Mouse (Mus musculus) NIH3T3 (cell line): Measurements from ENCODE around the gene Gm20696.

Experiments used
- DNase-seq: peaks from one replicate; pipeline ENCODE4 v3.0.0-alpha.2; 2012; ENCODE audit warnings: low read depth

The Gm20696 gene

GRCm38 (mm10) chr6:99665457-99666317 is 910 bp downstream of the Gm20696 start:
- DNase-seq, result no peak

GRCm38 (mm10) chr6:99663232-99663631 is 3.4 kb downstream of the Gm20696 start:
- DNase-seq, result no peak

GRCm38 (mm10) chr6:99660443-99660842 is 6.2 kb downstream of the Gm20696 start:
- no peak for DNase-seq

GRCm38 (mm10) chr6:99658586-99658985 is 8.0 kb downstream of the Gm20696 start:
- no peak for DNase-seq

GRCm38 (mm10) chr6:99656088-99656487 is 10.5 kb downstream of the Gm20696 start:
- no peak for DNase-seq

DNA sequence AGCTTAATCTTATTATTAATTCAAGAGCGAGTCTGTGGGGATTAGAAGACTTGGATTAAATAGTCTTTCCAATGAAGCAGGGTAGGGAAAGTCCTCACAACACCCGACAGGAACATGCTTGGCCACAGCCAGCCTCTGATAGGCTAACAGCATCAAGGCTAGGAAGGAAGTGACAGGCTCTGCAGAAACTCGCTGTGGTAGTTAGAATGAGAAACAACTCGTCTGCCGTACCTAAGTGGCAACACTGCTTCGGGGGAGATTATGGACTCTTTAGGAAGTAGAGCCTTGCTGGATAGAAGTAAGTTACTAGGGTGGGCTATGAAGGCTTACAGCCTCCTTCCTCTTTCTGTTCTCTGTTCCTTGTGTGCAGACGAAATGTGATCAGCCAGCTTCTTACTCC is 11.1 kb downstream of the Gm20696 start:
- DNase-seq, result no peak

GRCm38 (mm10) chr6:99654343-99654742 is 12.3 kb downstream of the Gm20696 start:
- DNase-seq, result no peak

DNA sequence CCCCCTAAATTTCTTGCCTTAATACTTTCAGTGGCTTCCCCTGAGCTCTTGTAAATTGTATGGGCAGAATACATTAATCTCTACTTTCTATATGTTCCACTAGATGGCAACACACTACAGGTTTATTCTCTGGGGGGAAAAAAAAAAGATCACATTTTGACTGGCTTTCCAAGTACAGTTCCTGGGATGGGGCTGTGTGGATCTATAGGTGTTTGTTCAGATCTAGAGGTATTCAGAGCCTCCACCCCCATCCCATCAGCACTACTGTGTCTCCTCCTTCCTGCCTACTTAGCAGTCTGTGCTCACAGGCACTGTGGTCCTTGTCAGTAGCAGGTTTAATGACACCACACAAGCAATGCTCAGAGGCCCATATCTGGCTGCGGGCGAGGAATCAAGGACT is 14.3 kb downstream of the Gm20696 start:
- peak; percentile 19 for DNase-seq

DNA sequence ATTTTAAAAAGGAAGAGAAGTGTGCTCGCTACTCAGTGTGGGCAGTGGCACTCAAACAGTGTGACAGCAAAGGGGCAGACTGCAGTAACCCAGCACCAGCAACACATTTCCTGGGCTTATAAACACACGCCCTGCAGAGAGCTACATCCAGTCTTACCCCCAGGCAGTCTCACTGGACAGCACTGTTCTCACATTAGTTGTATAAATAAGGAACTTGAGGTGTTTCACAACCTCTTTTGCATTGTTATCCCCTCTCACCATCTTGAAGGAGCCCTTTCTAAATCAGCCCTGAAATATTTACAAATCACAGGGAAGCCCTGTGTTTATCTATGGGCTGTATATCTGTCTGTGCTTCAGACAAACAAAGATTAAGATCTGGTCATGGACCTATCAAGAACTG is 17.3 kb downstream of the Gm20696 start:
- DNase-seq, result no peak

- no peak for DNase-seq
Observed at GRCm38 (mm10) chr6:99646344-99646743, 20.3 kb downstream of the Gm20696 start.

GRCm38 (mm10) chr6:99644876-99645275 is 21.7 kb downstream of the Gm20696 start:
- DNase-seq, result no peak

- no peak for DNase-seq
Observed at GRCm38 (mm10) chr6:99644386-99644785, 22.2 kb downstream of the Gm20696 start.

DNA sequence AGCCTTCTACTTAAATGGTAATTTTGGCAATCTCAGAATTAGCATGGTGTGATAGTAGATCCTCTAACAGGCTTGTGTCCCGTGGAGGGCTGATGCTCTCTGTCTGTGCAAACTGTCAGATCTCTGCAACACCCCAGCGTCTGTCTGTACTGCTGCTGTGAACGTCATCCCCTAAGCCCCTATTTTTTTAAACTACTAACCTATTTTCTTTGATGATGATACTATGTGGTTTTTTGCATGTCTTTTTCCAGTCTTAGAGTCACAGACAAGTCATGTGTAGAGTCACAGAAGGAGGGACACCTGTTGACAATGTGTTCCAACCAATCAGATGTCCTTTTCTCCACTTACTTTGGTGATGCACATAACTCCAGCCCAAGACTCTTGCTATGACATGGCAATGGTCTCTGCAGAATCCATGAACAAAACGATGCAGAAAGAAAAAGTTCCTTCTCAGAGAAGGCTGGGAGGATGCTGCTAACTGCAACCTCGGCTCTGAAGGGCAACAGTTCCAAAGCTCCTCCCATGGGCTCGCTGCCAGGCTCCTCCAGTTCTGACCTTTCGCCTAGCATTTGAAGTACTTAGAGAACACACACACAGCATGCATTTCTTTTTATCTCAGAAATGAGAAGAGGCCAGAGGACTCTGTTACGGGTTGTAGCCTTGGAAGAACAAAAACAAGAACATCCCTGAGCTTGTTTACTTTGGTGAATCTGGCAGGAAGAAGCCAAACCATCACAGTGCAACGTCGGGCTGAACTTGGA is 23.0 kb downstream of the Gm20696 start:
- peak; percentile 22 for DNase-seq

DNA sequence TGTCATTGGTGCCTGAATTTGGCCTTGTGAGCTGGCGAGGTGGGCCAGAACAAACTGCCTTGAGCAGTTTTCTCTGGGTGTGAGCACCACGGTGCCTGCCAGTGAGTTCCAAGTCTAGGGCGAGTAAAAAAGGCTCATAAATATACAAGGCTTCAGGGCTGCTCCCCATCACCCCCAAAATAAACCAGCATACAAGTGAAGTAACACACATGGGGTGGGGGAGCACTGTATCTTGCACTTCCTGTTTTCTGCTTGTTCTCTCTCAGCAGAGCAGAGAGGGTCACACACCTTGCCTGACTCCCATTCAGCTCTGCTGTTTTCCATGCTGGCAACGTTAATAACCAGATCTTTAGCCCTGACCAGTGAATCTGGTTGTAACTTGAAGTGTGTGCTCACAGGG is 29.1 kb downstream of the Gm20696 start:
- no peak for DNase-seq

DNA sequence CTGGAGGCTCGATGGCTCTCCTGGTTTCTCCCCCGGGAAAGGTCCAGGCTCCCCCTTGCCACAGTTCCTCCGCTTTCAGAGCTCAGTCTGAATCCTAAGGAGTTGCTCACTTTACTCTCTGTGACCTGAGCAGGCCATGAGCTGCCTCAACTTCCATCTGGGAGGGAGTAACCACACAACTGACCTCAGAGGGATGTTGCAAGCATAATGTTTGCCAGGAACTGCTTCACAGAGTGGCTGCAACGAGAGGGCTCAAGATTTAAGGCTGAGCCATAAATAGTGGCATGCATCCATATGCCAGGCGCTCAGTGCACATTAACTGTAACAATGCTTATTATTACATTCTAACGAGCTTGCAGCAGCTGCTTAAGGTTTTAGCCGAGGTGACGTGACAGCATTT is 29.8 kb downstream of the Gm20696 start:
- peak; percentile 6 for DNase-seq

DNA sequence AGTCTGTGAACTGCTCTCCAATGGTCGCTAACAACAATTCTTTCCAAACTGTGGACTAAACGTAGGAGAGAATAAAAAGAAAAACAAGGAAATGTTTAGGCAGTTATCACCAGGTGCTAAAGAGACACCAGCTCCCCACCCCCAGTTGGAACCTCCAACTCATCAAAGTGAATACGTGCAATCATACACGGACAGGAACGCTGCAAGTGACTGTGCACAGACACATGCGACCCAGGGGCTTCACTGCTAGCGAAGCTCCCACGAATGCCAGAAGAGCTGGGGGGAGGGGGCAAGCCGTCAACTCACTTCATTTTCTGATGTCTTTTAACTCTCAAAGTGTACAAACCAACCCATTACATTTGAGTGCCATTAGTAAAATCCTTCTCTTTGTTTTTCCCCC is 30.5 kb downstream of the Gm20696 start:
- DNase-seq, result no peak

DNA sequence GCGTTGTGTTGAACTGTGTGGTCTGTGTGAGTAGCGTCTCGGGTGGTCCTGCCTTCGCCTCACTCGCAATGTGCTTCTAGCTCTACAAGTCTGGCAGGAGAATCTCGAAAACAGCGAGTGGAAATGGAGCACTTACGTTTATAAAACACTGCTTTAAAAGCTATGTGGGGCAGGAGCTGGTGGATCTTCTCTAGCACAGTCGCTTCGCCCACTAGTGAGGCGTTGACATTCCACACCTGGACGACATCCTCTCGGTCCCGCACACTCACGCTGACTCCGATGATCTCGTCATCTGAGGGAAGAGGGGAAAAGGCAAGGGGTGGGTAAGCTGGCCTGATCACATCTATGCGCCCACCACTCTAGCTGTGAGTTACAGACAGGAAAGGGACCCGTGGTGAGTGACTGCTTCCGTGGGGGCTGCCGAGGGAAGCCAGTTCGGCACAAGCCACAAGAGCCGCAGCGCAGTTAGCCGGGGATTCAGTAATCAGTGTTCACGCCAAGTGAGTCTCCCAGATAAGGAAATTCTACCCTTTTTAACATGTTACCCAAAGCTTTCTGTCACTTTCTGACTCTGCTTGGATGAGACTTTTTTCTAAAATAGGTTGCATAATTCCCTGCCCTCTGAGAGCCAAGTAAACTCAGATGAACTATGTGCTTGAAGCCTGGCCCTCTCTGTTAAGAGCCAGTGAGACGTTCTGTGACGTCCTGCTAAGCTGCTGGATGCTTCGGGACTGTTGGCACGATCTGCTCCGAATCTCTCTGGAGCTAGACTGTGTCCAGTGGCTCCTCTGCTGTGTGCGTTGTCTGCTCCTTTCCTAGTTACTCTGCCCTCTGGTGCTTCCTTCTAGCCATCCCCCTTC is 34.2 kb downstream of the Gm20696 start:
- DNase-seq, result no peak

DNA sequence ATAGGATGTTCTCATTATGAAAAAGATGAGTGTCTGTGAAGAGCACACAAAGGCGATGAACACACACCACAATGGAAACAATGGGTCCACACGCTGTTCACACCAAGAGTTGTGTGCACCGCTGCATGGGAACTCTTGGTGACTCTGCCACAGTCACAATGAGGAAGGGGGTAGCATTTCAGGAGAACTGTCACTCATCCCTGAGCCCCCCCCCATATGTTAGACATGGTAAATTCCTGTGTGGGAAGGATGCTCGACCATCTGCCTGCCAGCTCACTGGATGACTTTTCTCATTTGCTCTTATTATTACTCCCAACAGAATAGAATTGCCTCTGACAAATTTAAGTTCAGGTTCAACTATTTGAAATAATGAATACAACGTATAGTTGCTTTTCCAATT is 35.0 kb downstream of the Gm20696 start:
- DNase-seq, result no peak

DNA sequence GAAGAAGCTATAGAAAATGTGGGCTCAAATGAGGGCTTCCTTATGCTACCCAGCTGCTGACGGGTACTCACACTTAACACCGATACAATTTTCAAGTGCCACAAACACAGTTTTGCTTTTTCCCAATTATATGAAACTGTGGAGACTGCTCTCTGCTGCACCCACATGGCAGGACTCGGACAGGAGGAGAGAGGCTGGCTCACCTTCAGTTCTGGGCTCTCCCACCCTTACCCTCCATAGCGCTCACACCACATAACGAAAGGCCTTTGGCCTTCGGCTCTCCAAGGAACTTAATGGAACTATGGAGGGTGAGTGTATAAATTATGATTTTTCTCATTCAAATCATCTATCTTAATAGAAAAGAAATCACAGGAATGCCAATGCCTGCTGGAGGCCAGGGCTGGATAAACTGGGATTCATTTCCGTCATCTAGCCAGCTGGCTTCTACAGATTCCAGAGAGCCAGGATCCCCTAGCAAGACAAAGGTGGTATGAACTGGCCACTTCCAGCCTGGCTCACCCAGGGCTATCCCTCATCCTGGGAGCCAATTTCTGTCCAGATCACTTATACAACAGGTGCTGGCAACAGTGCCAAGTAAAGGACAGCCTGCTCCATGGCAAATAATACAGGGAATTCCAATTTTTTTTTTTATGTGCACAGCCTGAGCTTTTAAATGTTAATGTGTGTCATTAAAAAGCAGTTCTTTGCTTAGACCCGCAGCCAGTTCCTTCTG is 36.7 kb downstream of the Gm20696 start:
- DNase-seq, result no peak

- DNase-seq, result no peak
Observed at GRCm38 (mm10) chr6:99626347-99626746, 40.2 kb downstream of the Gm20696 start.

DNA sequence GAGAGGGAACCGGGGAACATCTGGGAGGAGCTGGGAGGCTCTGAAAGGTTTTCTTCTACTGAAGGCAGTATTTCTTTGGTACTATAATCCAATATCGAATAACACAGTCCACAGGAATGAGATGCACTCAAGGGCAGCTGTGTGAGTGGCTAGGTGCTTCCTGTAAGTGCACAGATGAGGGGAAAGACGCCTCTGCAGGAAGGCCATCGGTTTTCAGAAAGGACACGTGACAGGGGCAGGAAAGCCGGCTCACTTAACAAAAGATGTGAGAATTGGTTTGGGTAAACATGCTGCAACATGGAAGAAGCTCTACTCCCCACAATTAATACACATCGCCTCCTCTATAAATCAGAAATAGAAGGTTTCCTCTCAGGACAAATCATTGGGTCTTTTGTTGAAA is 40.8 kb downstream of the Gm20696 start:
- DNase-seq, result no peak

- no peak for DNase-seq
Observed at GRCm38 (mm10) chr6:99625306-99625705, 41.3 kb downstream of the Gm20696 start.
